Mouse (Mus musculus): ENCODE results near the gene Duoxa2. TPM values are rescaled to one million over a fixed set of nuclear protein-coding genes. Genes with fewer than 3 reads are reported as not detected.

Gene Duoxa2
- polyA plus RNA-seq, 1 experiment from 2014 or later, result not detected

GRCm38 (mm10) chr2:122299911-122300655 lies 1.4 kb downstream of the Duoxa2 start:
- Histone ChIP-seq H3K4me3 (no peak overlapping the region), H3K27ac (replicated peaks) (no peak overlapping the region), H3K27me3 (ENCODE audit: low read depth, poor library complexity, severe bottlenecking) (peaks cover 100% of the 10 kb centered on the region), H3K4me1 (peaks cover 55% of the 10 kb centered on the region), H3K36me3 (no peaks in the 10 kb centered on the region), H3K9me3 (replicated peaks) (no peaks in the 10 kb centered on the region)
- DNase-seq (ENCODE audit: low spot score), result peak; percentile 27
- 5% methylated on average over 14 of the region's 14 CpGs for WGBS

GRCm38 (mm10) chr2:122300656-122301020 lies 1.9 kb downstream of the Duoxa2 start:
- WGBS, result 6% methylated on average over 14 of the region's 14 CpGs

GRCm38 (mm10) chr2:122301081-122301920 lies 2.6 kb downstream of the Duoxa2 start:
- H3K27me3 ChIP-seq (ENCODE audit: low read depth, poor library complexity, severe bottlenecking), result peaks cover 100% of the 10 kb centered on the region
- H3K4me3 ChIP-seq, result peak overlapping the region; percentile 54
- H3K36me3 ChIP-seq, result no peaks in the 10 kb centered on the region
- WGBS, result 1% methylated on average over 48 of the region's 48 CpGs
- no peaks in the 10 kb centered on the region for H3K9me3 ChIP-seq (replicated peaks)
- H3K4me1 ChIP-seq, result peaks cover 52% of the 10 kb centered on the region
- no peak overlapping the region; the same call in 1 of the 2 replicates for H3K27ac ChIP-seq (replicated peaks)
- DNase-seq (ENCODE audit: low spot score), result peak; percentile 53

More at GRCm38 (mm10) chr2:122300656-122301020, 1.9 kb downstream of the Duoxa2 start:
- H3K4me3 ChIP-seq, result peak overlapping the region; percentile 54
- H3K27me3 ChIP-seq (ENCODE audit: low read depth, poor library complexity, severe bottlenecking), result peaks cover 100% of the 10 kb centered on the region
- no peaks in the 10 kb centered on the region for H3K9me3 ChIP-seq (replicated peaks)
- H3K36me3 ChIP-seq, result no peaks in the 10 kb centered on the region
- no peak for DNase-seq (ENCODE audit: low spot score)
- no peak overlapping the region for H3K27ac ChIP-seq (replicated peaks)
- H3K4me1 ChIP-seq, result peaks cover 55% of the 10 kb centered on the region

- Histone ChIP-seq H3K9me3 (replicated peaks) (no peaks in the 10 kb centered on the region), H3K4me1 (peaks cover 47% of the 10 kb centered on the region), H3K36me3 (no peaks in the 10 kb centered on the region), H3K27me3 (ENCODE audit: low read depth, poor library complexity, severe bottlenecking) (peaks cover 100% of the 10 kb centered on the region), H3K27ac (replicated peaks) (no peak overlapping the region), H3K4me3 (peak overlapping the region; percentile 54)
- peak; percentile 27 for DNase-seq (ENCODE audit: low spot score)
- 6% methylated on average over 23 of the region's 23 CpGs for WGBS
Observed at GRCm38 (mm10) chr2:122301921-122302573, 3.3 kb downstream of the Duoxa2 start.

- Histone ChIP-seq H3K27ac (replicated peaks) (no peak overlapping the region), H3K27me3 (ENCODE audit: low read depth, poor library complexity, severe bottlenecking) (peaks cover 100% of the 10 kb centered on the region), H3K4me3 (no peak overlapping the region), H3K4me1 (peaks cover 40% of the 10 kb centered on the region), H3K9me3 (replicated peaks) (no peaks in the 10 kb centered on the region), H3K36me3 (no peaks in the 10 kb centered on the region)
- WGBS, result 11% methylated on average over 9 of the region's 9 CpGs
- peak; percentile 66 for DNase-seq (ENCODE audit: low spot score)
Observed at GRCm38 (mm10) chr2:122302574-122303241, 4.0 kb downstream of the Duoxa2 start.

- WGBS, result 91% methylated on average over 6 of the region's 6 CpGs
- Histone ChIP-seq H3K27me3 (ENCODE audit: low read depth, poor library complexity, severe bottlenecking) (peaks cover 98% of the 10 kb centered on the region), H3K4me3 (no peak overlapping the region), H3K27ac (replicated peaks) (no peak overlapping the region), H3K4me1 (peaks cover 23% of the 10 kb centered on the region), H3K36me3 (no peaks in the 10 kb centered on the region), H3K9me3 (replicated peaks) (no peaks in the 10 kb centered on the region)
- no peak for DNase-seq (ENCODE audit: low spot score)
Observed at GRCm38 (mm10) chr2:122304544-122304943, 5.8 kb downstream of the Duoxa2 start.

GRCm38 (mm10) chr2:122305097-122305892 lies 6.6 kb downstream of the Duoxa2 start:
- DNase-seq (ENCODE audit: low spot score), result no peak
- no peaks in the 10 kb centered on the region for H3K9me3 ChIP-seq (replicated peaks)
- H3K4me1 ChIP-seq, result peaks cover 18% of the 10 kb centered on the region
- H3K36me3 ChIP-seq, result no peaks in the 10 kb centered on the region
- peaks cover 91% of the 10 kb centered on the region for H3K27me3 ChIP-seq (ENCODE audit: low read depth, poor library complexity, severe bottlenecking)
- WGBS, result 86% methylated on average over 16 of the region's 16 CpGs
- no peak overlapping the region for H3K4me3 ChIP-seq
- no peak overlapping the region for H3K27ac ChIP-seq (replicated peaks)

GRCm38 (mm10) chr2:122306184-122306583 lies 7.5 kb downstream of the Duoxa2 start:
- WGBS, result 82% methylated on average over 4 of the region's 4 CpGs
- no peak for DNase-seq (ENCODE audit: low spot score)
- peaks cover 86% of the 10 kb centered on the region for H3K27me3 ChIP-seq (ENCODE audit: low read depth, poor library complexity, severe bottlenecking)

GRCm38 (mm10) chr2:122309647-122310046 lies 10.9 kb downstream of the Duoxa2 start:
- DNase-seq (ENCODE audit: low spot score), result no peak
- 48% methylated on average over 3 of the region's 3 CpGs for WGBS
- peaks cover 85% of the 10 kb centered on the region for H3K27me3 ChIP-seq (ENCODE audit: low read depth, poor library complexity, severe bottlenecking)
- H3K4me3 ChIP-seq, result no peak overlapping the region
- H3K36me3 ChIP-seq, result no peaks in the 10 kb centered on the region
- H3K4me1 ChIP-seq, result peaks cover 11% of the 10 kb centered on the region
- H3K9me3 ChIP-seq (replicated peaks), result no peaks in the 10 kb centered on the region
- H3K27ac ChIP-seq (replicated peaks), result no peak overlapping the region

More at GRCm38 (mm10) chr2:122306184-122306583, 7.5 kb downstream of the Duoxa2 start:
- H3K4me3 ChIP-seq, result no peak overlapping the region
- peaks cover 10% of the 10 kb centered on the region for H3K4me1 ChIP-seq
- no peaks in the 10 kb centered on the region for H3K9me3 ChIP-seq (replicated peaks)
- H3K27ac ChIP-seq (replicated peaks), result no peak overlapping the region
- H3K36me3 ChIP-seq, result no peaks in the 10 kb centered on the region

- no peaks in the 10 kb centered on the region for H3K9me3 ChIP-seq (replicated peaks)
- H3K4me1 ChIP-seq, result peaks cover 11% of the 10 kb centered on the region
- no peaks in the 10 kb centered on the region for H3K36me3 ChIP-seq
- H3K27ac ChIP-seq (replicated peaks), result no peak overlapping the region
- WGBS, result 41% methylated on average over 2 of the region's 2 CpGs
- no peak for DNase-seq (ENCODE audit: low spot score)
- H3K4me3 ChIP-seq, result no peak overlapping the region
- peaks cover 80% of the 10 kb centered on the region for H3K27me3 ChIP-seq (ENCODE audit: low read depth, poor library complexity, severe bottlenecking)
Observed at GRCm38 (mm10) chr2:122311561-122311960, 12.9 kb downstream of the Duoxa2 start.

GRCm38 (mm10) chr2:122312722-122313417 lies 14.2 kb downstream of the Duoxa2 start:
- 4% methylated on average over 27 of the region's 27 CpGs for whole genome bisulfite sequencing
- H3K36me3 ChIP-seq, result no peaks in the 10 kb centered on the region
- peak; percentile 82 for DNase-seq (ENCODE audit: low spot score)
- peak overlapping the region; percentile 43 for H3K4me3 ChIP-seq
- no peak overlapping the region for H3K27ac ChIP-seq (replicated peaks)
- H3K4me1 ChIP-seq, result peaks cover 11% of the 10 kb centered on the region
- no peaks in the 10 kb centered on the region for H3K9me3 ChIP-seq (replicated peaks)
- H3K27me3 ChIP-seq (ENCODE audit: low read depth, poor library complexity, severe bottlenecking), result peaks cover 67% of the 10 kb centered on the region

All from midbrain, embryonic 10.5 days (tissue).